Mouse (Mus musculus) heart, embryonic 13.5 days (tissue): ENCODE data around the gene Cuedc2. TPM values are rescaled to one million over a fixed set of nuclear protein-coding genes. Genes with fewer than 3 reads are reported as not detected.

Experiments used
- ATAC-seq: fragments of 200-750 bp; cut with Nextera tagmentation; 2 replicates; pipeline ENCODE4 v1.8.0; 2017; ENCODE audit warnings: moderate TSS enrichment; ENCODE audit not compliant: insufficient number of reproducible peaks, low FRiP score, low TSS enrichment; ENCODE audit errors: extremely low read depth
- H3K27ac ChIP-seq: fragments of 300-500 bp; sonication (generic); replicated peaks from 2 replicates; pipeline ENCODE4 v1.5.1; 2015; ENCODE audit warnings: moderate library complexity, mild to moderate bottlenecking, inconsistent platforms
- H3K27me3 ChIP-seq: fragments of 300-500 bp; sonication (generic); replicated peaks from 2 replicates; pipeline ENCODE4 v1.6.1; 2015; ENCODE audit warnings: mild to moderate bottlenecking, inconsistent platforms
- H3K36me3 ChIP-seq: fragments of 300-500 bp; sonication (generic); 2 replicates; pipeline ENCODE4 v1.6.1; 2015; ENCODE audit warnings: mild to moderate bottlenecking, inconsistent platforms
- H3K4me1 ChIP-seq: fragments of 300-500 bp; sonication (generic); 2 replicates; pipeline ENCODE4 v1.6.1; 2015; ENCODE audit warnings: inconsistent platforms
- H3K4me2 ChIP-seq: fragments of 300-500 bp; sonication (generic); 2 replicates; pipeline ENCODE4 v1.6.1; 2015; ENCODE audit warnings: inconsistent platforms, mild to moderate bottlenecking, moderate library complexity
- H3K4me3 ChIP-seq: fragments of 300-500 bp; sonication (generic); 2 replicates; pipeline ENCODE4 v1.5.1; 2015; ENCODE audit warnings: moderate library complexity, mild to moderate bottlenecking, inconsistent platforms
- H3K9ac ChIP-seq: fragments of 300-500 bp; sonication (generic); 2 replicates; pipeline ENCODE4 v1.6.1; 2015; ENCODE audit warnings: inconsistent platforms, mild to moderate bottlenecking, moderate library complexity
- H3K9me3 ChIP-seq: fragments of 300-500 bp; sonication (generic); 2 replicates; pipeline ENCODE4 v1.6.1; 2016; ENCODE audit warnings: inconsistent platforms
- WGBS: fragments of 180-500 bp; shearing (Covaris S2); methylation state at CpG from one replicate; pipeline ENCODE4 v1.1.7; 2015; ENCODE audit warnings: mixed read lengths; 5-methylcytosine and 5-hydroxymethylcytosine counted together
- polyA plus RNA-seq: library from polyadenylated mRNA; unstranded; fragments of >200 nt; fragmentation: Nextera tagmentation; extraction: Ambion mirVana; gene quantifications from 2 replicates; pipeline ENCODE4 v1.2.1, GENCODE M21; 2015

Gene Cuedc2
- polyA plus RNA-seq, 1 experiment from 2014 or later = 114 TPM

DNA sequence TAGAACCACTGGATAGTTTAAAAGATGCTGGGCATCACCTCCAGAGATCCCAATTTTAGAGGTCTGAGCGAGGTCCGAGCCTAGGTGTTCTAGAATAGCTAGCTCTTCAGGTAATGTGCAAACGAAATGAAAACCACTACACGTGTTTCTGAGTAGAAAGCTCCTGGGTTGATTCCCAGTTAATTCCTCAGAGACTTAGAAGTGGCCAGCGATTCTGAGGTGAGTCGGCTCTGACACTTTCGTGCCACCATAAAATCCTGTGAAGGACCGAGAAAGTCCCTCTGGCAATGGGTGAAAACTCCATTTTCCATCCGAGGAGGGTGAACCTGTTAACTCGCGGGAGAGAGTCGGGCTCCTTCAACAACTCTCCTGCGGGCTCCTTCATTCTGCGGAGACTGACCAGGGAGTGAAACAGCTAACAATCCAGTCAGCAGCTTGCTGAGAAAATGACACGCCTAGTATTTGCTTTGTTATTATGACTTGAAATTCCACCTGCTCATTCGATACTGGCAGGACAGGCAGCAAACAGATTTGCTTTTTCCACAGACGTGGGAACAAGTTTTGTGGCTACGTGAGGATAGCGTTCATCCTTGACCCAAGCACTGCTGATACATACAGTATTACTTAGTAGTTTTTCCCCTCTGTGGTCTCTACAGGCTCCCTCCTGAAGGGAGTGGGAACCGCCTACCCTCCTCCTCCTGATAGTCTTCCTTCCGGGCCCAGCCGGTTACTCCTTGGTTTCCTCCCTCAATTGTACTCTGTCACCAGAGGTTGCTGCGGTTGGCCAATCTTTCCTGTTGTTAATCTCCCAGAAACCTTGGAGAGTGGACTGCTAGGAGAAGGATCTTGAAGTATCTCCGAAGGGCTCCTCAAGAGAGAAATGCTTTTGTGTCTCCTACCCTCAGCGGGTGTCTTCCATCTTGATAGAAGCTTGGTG, 19.1 kb upstream of the Cuedc2 start:
- no peaks in the 10 kb centered on the region for H3K36me3 ChIP-seq
- peaks cover 18% of the 10 kb centered on the region for H3K4me1 ChIP-seq
- peaks cover 29% of the 10 kb centered on the region for H3K27me3 ChIP-seq
- H3K4me3 ChIP-seq = peak overlapping the region; percentile 64
- 16% methylated on average over 25 of the region's 25 CpGs for WGBS
- peak overlapping the region; percentile 29; the same call in 1 of the 2 replicates for H3K27ac ChIP-seq
- peak overlapping the region; percentile 77 for H3K9ac ChIP-seq
- peak overlapping the region; percentile 79 for H3K4me2 ChIP-seq
- no peak for ATAC-seq
- no peaks in the 10 kb centered on the region for H3K9me3 ChIP-seq

- H3K4me3 ChIP-seq = peak overlapping the region; percentile 64
- H3K9ac ChIP-seq = peak overlapping the region; percentile 77
- under 1% methylated on average over 29 of the region's 29 CpGs for WGBS
- H3K9me3 ChIP-seq = no peaks in the 10 kb centered on the region
- peaks cover 36% of the 10 kb centered on the region for H3K27me3 ChIP-seq
- ATAC-seq = peak; percentile 71; the same call in 1 of the 2 replicates
- peak overlapping the region; percentile 79 for H3K4me2 ChIP-seq
- H3K36me3 ChIP-seq = no peaks in the 10 kb centered on the region
- peaks cover 18% of the 10 kb centered on the region for H3K4me1 ChIP-seq
- H3K27ac ChIP-seq = no peak overlapping the region
Observed at GRCm38 (mm10) chr19:46356701-46357138, 18.2 kb upstream of the Cuedc2 start.

GRCm38 (mm10) chr19:46350168-46350932, 11.8 kb upstream of the Cuedc2 start, which contains the start of gene 2310034G01Rik:
TSS of gene 2310034G01Rik (minus strand) at chr19:46350302.
- H3K27ac ChIP-seq = peak within 1 kb of the TSS; percentile 77; the same call in 1 of the 2 replicates
- H3K4me3 ChIP-seq = peak within 1 kb of the TSS; percentile 72
- no peaks in the 10 kb centered on the region for H3K9me3 ChIP-seq
- ATAC-seq = no peak
- H3K27me3 ChIP-seq = peaks cover 46% of the 10 kb centered on the region
- H3K4me1 ChIP-seq = peaks cover 23% of the 10 kb centered on the region
- WGBS = 48% methylated on average over 10 of the region's 10 CpGs
- H3K36me3 ChIP-seq = no peaks in the 10 kb centered on the region
- peak within 1 kb of the TSS; percentile 88 for H3K9ac ChIP-seq
- H3K4me2 ChIP-seq = peak within 1 kb of the TSS; percentile 96

DNA sequence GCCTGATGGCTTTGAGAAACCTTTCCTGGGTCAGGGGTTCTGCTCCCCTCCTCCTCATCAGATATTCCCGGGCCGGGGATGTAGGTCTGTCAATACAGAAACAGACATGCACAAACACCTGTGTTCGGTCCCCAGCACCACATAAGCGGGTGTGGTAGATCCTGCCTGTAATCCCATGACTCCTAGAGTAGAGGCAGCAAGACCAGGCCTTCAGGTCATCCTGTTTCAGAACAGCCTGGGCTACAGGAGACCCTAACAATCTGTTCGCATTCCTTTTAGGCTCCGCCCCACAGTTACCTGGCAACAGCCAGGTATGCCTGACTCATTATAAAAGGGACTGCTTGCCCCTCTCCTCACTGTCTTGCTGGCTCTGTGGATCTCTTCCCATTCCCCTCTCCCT, 11.0 kb upstream of the Cuedc2 start:
- Histone ChIP-seq H3K9ac (peak overlapping the region; percentile 88), H3K27ac (no peak overlapping the region), H3K4me3 (peak overlapping the region; percentile 72), H3K4me1 (peaks cover 23% of the 10 kb centered on the region), H3K36me3 (no peaks in the 10 kb centered on the region), H3K9me3 (no peaks in the 10 kb centered on the region), H3K4me2 (peak overlapping the region; percentile 96), H3K27me3 (peaks cover 53% of the 10 kb centered on the region)
- no peak for ATAC-seq
- 24% methylated on average over 6 of the region's 6 CpGs for WGBS

DNA sequence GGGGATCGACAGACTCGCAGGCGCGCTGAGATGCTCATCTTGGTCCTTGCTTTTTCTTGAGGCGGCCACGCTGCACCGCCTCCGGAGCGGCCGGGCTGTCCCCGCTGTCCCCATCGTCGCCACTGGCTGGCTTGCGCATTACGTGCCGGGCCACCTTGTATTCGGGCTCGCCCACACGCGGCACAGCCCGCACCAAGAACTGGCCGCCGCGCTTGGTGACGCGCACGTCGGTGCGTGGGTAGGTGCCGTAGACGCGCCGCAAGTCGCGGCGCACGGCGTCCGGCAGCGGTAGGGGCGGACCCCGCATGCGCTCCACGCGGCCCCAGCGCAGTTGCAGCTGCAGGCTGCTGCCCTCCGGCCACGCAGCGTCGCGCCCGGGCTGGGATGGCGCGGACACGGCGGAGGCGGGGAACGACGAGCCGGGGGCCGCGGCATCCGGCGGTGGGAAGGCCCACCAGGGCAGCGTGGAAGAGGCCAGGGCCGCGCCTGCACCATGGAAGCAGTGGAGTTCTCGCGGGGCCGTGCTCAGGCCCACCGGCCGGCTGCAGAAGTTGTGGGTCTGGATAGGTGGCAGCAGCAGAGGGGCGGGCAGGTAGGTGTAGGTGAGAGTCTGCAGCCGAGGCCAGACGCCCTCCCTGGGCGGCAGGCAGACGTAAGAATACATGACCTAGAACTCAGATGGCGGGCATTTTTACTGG, 10.4 kb upstream of the Cuedc2 start:
- Histone ChIP-seq H3K36me3 (no peaks in the 10 kb centered on the region), H3K27me3 (peaks cover 60% of the 10 kb centered on the region), H3K9ac (peak overlapping the region; percentile 88), H3K9me3 (no peaks in the 10 kb centered on the region), H3K4me2 (peak overlapping the region; percentile 96), H3K4me3 (peak overlapping the region; percentile 72), H3K27ac (peak overlapping the region; percentile 77), H3K4me1 (peaks cover 23% of the 10 kb centered on the region)
- under 1% methylated on average over 78 of the region's 78 CpGs for WGBS
- ATAC-seq = peak; percentile 55; the same call in 1 of the 2 replicates

- 29% methylated on average over 14 of the region's 14 CpGs for WGBS
- no peak for ATAC-seq
Observed at GRCm38 (mm10) chr19:46347936-46348668, 9.6 kb upstream of the Cuedc2 start.

GRCm38 (mm10) chr19:46347146-46347545, 8.6 kb upstream of the Cuedc2 start:
- Histone ChIP-seq H3K9ac (no peak overlapping the region), H3K4me3 (no peak overlapping the region), H3K9me3 (no peaks in the 10 kb centered on the region), H3K36me3 (no peaks in the 10 kb centered on the region), H3K4me1 (peaks cover 23% of the 10 kb centered on the region), H3K27me3 (peaks cover 57% of the 10 kb centered on the region), H3K4me2 (no peak overlapping the region), H3K27ac (no peak overlapping the region)
- ATAC-seq = no peak
- 91% methylated on average over 1 of the region's 1 CpGs for WGBS

More at GRCm38 (mm10) chr19:46347936-46348668, 9.6 kb upstream of the Cuedc2 start:
- Histone ChIP-seq H3K36me3 (no peaks in the 10 kb centered on the region), H3K4me3 (peak overlapping the region; percentile 72), H3K4me2 (peak overlapping the region; percentile 96), H3K4me1 (peaks cover 23% of the 10 kb centered on the region), H3K9ac (peak overlapping the region; percentile 88), H3K27me3 (peaks cover 62% of the 10 kb centered on the region), H3K27ac (peak overlapping the region; percentile 77), H3K9me3 (no peaks in the 10 kb centered on the region)

DNA sequence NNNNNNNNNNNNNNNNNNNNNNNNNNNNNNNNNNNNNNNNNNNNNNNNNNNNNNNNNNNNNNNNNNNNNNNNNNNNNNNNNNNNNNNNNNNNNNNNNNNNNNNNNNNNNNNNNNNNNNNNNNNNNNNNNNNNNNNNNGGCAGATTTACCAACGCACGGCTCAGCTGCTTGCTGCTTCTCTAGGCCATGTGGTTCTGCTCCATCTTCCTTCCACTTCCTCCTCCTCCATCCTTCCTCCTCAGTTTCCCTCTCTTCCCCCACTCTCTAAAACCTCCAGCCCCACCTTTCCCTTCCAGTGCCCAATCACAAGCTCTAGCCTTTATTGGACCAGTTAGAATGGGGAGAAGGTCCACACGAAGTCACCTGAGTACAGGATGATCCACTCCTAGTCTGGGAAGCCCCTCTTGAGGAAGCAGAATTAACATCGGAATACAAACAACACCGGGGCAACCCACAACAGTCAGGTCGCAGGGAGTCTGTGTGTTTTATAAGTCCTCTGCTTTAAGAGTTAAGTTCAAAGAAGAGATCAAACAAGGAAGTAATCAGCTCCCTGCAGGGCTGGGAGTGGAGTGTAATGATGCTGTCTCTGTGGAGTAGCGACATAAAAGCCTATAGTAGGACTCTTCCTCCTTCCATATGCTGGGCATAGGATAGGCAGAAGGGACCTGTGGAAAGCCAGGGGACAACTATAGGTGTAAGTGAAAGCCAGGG, 6.4 kb upstream of the Cuedc2 start:
- Histone ChIP-seq H3K27me3 (peaks cover 44% of the 10 kb centered on the region), H3K36me3 (no peaks in the 10 kb centered on the region), H3K9me3 (no peaks in the 10 kb centered on the region), H3K4me1 (peaks cover 16% of the 10 kb centered on the region), H3K9ac (no peak overlapping the region), H3K27ac (no peak overlapping the region), H3K4me2 (no peak overlapping the region), H3K4me3 (no peak overlapping the region)
- 19% methylated on average over 7 of the region's 7 CpGs for WGBS
- no peak for ATAC-seq

- Histone ChIP-seq H3K27me3 (peaks cover 22% of the 10 kb centered on the region), H3K27ac (peak overlapping the region; percentile 41; the same call in 1 of the 2 replicates), H3K4me2 (peak overlapping the region; percentile 88), H3K4me1 (peaks cover 20% of the 10 kb centered on the region), H3K36me3 (no peaks in the 10 kb centered on the region), H3K4me3 (no peak overlapping the region; the same call in 1 of the 2 replicates), H3K9ac (no peak overlapping the region), H3K9me3 (no peaks in the 10 kb centered on the region)
- no peak for ATAC-seq
- 76% methylated on average over 7 of the region's 7 CpGs for WGBS
Observed at GRCm38 (mm10) chr19:46339287-46339971, 927 bp upstream of the Cuedc2 start.
